Mouse (Mus musculus) A20 (cell line): ENCODE data around the gene Krt1.

Source experiments
- DNase-seq: peaks from one replicate; pipeline ENCODE4 v3.0.0-alpha.2; 2011; ENCODE audit warnings: low read depth, low spot score

Krt1 gene

GRCm38 (mm10) chr15:101803052-101803822 lies 47.4 kb downstream of the Krt1 start:
- DNase-seq, result no peak

DNA sequence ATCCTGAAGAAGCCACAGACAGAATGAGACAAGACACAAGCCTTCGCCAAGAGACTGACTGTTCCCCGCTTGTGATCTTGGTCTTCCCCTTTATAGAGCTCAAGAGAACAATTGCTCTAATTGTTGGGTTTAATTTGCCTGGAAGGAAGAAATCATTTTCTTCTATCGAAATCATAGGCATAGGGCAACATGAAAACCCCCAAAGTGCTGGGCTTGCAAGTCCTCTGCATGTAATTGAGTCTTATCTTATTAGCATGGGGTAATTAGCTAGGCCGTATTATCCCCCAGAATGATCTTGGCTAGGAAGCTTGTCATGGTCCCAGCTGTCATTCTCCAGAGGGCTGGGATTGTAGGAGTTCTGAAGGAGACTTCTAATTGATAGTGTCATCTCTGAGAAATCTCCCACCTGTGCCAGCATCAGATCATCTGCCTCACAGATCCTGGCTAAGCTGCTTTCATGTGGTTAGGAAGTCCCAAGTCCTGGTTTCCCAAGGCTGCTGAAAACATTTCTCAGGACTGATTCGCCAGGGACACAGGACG lies 48.2 kb downstream of the Krt1 start, which contains the start of gene Krt73:
Gene Krt73 (minus strand): TSS at position 51 of the 540 bp plus-strand sequence.
- DNase-seq, result no peak
